Mouse (Mus musculus) neural tube, embryonic 11.5 days (tissue): ENCODE measurements around the gene Lrrc8d. TPM values are rescaled to one million over a fixed set of nuclear protein-coding genes. Genes with fewer than 3 reads are reported as not detected.

Experiments used
- ATAC-seq: fragments of 200-750 bp; cut with Nextera tagmentation; 2 replicates; pipeline ENCODE4 v1.8.0; 2017; ENCODE audit warnings: moderate number of reproducible peaks, mild to moderate bottlenecking, moderate TSS enrichment, moderate library complexity; ENCODE audit not compliant: insufficient read depth, low FRiP score, low TSS enrichment
- DNase-seq: peaks from one replicate; pipeline ENCODE4 v3.0.0-alpha.2; 2015; ENCODE audit warnings: low spot score
- H3K27ac ChIP-seq: fragments of 300-500 bp; sonication (generic); 2 replicates; pipeline ENCODE4 v1.5.1; 2014; ENCODE audit warnings: low read depth, mild to moderate bottlenecking, low read length
- H3K27me3 ChIP-seq: fragments of 300-500 bp; sonication (generic); 2 replicates; pipeline ENCODE4 v1.6.1; 2014; ENCODE audit warnings: mild to moderate bottlenecking, low read length, mixed read lengths; ENCODE audit not compliant: control insufficient read depth, insufficient read depth
- H3K36me3 ChIP-seq: fragments of 300-500 bp; sonication (generic); 2 replicates; pipeline ENCODE4 v1.6.1; 2014; ENCODE audit warnings: mild to moderate bottlenecking, low read length, moderate library complexity, mixed read lengths; ENCODE audit not compliant: control insufficient read depth, insufficient read depth
- H3K4me1 ChIP-seq: fragments of 300-500 bp; sonication (generic); 2 replicates; pipeline ENCODE4 v1.6.1; 2014; ENCODE audit warnings: low read length, mixed read lengths; ENCODE audit not compliant: control insufficient read depth, insufficient read depth
- H3K4me2 ChIP-seq: fragments of 300-500 bp; sonication (generic); 2 replicates; pipeline ENCODE4 v1.6.1; 2014; ENCODE audit warnings: low read depth, mild to moderate bottlenecking, moderate library complexity
- H3K4me3 ChIP-seq: fragments of 300-500 bp; sonication (generic); 2 replicates; pipeline ENCODE4 v1.5.1; 2014; ENCODE audit warnings: low read depth, low read length
- H3K9ac ChIP-seq: fragments of 300-500 bp; sonication (generic); 2 replicates; pipeline ENCODE4 v1.6.1; 2014; ENCODE audit warnings: mild to moderate bottlenecking, low read length
- H3K9me3 ChIP-seq: fragments of 300-500 bp; sonication (generic); 2 replicates; pipeline ENCODE4 v1.6.1; 2016; ENCODE audit warnings: low read length; ENCODE audit not compliant: control insufficient read depth
- WGBS: fragments of 180-500 bp; shearing (Covaris S2); extraction: QIAGEN DNeasy Blood & Tissue Kit; methylation state at CpG from one replicate; pipeline ENCODE4 v1.1.7; 2014; 5-methylcytosine and 5-hydroxymethylcytosine counted together
- polyA plus RNA-seq: library from polyadenylated mRNA; unstranded; fragments of >200 nt; fragmentation: Nextera tagmentation; extraction: Ambion mirVana; gene quantifications from 2 replicates; pipeline ENCODE4 v1.2.1, GENCODE M21; 2014

The Lrrc8d gene
- polyA plus RNA-seq, 1 experiment from 2014 or later, result 28.6 TPM

GRCm38 (mm10) chr5:105737145-105737544 lies 37.4 kb downstream of the Lrrc8d start:
- Histone ChIP-seq H3K9ac (no peak overlapping the region), H3K36me3 (no peaks in the 10 kb centered on the region; the same call in 1 of the 2 replicates), H3K4me2 (no peak overlapping the region), H3K4me1 (peaks cover 4% of the 10 kb centered on the region), H3K27ac (no peak overlapping the region), H3K9me3 (no peaks in the 10 kb centered on the region), H3K4me3 (no peak overlapping the region), H3K27me3 (no peaks in the 10 kb centered on the region)
- DNase-seq (no peak), ATAC-seq (no peak)
- 74% methylated on average over 6 of the region's 6 CpGs for WGBS

GRCm38 (mm10) chr5:105740437-105740836 lies 40.7 kb downstream of the Lrrc8d start:
- peak; percentile 88 for ATAC-seq
- H3K27ac ChIP-seq, result no peak overlapping the region
- no peaks in the 10 kb centered on the region; the same call in 1 of the 2 replicates for H3K36me3 ChIP-seq
- peak; percentile 42 for DNase-seq
- H3K9ac ChIP-seq, result no peak overlapping the region
- H3K4me1 ChIP-seq, result no peaks in the 10 kb centered on the region
- no peaks in the 10 kb centered on the region for H3K27me3 ChIP-seq
- no peak overlapping the region for H3K4me3 ChIP-seq
- H3K9me3 ChIP-seq, result no peaks in the 10 kb centered on the region
- 54% methylated on average over 7 of the region's 7 CpGs for WGBS
- H3K4me2 ChIP-seq, result no peak overlapping the region

GRCm38 (mm10) chr5:105742641-105743040 lies 42.9 kb downstream of the Lrrc8d start:
- Histone ChIP-seq H3K36me3 (no peaks in the 10 kb centered on the region; the same call in 1 of the 2 replicates), H3K4me3 (no peak overlapping the region), H3K27me3 (no peaks in the 10 kb centered on the region), H3K4me1 (no peaks in the 10 kb centered on the region), H3K4me2 (no peak overlapping the region), H3K27ac (no peak overlapping the region), H3K9me3 (no peaks in the 10 kb centered on the region), H3K9ac (no peak overlapping the region)
- DNase-seq (no peak), ATAC-seq (no peak)
- 76% methylated on average over 5 of the region's 5 CpGs for whole genome bisulfite sequencing

- WGBS, result 59% methylated on average over 11 of the region's 11 CpGs
- Histone ChIP-seq H3K4me2 (no peak overlapping the region), H3K9ac (no peak overlapping the region), H3K4me1 (no peaks in the 10 kb centered on the region), H3K36me3 (no peaks in the 10 kb centered on the region), H3K27ac (no peak overlapping the region), H3K27me3 (no peaks in the 10 kb centered on the region), H3K4me3 (no peak overlapping the region), H3K9me3 (no peaks in the 10 kb centered on the region)
- ATAC-seq (no peak), DNase-seq (no peak)
These were observed 45.6 kb downstream of the Lrrc8d start for GRCm38 (mm10) chr5:105745324-105745723.

- no peak for ATAC-seq
- Histone ChIP-seq H3K27me3 (no peaks in the 10 kb centered on the region), H3K27ac (no peak overlapping the region), H3K9me3 (no peaks in the 10 kb centered on the region), H3K36me3 (no peaks in the 10 kb centered on the region), H3K4me2 (no peak overlapping the region), H3K4me1 (no peaks in the 10 kb centered on the region), H3K4me3 (no peak overlapping the region), H3K9ac (no peak overlapping the region)
- DNase-seq, result no peak
- 90% methylated on average over 5 of the region's 5 CpGs for WGBS
These were observed 46.2 kb downstream of the Lrrc8d start for GRCm38 (mm10) chr5:105745927-105746454.

GRCm38 (mm10) chr5:105754803-105755202 lies 55.0 kb downstream of the Lrrc8d start:
- DNase-seq (no peak), ATAC-seq (no peak)
- Histone ChIP-seq H3K4me3 (no peak overlapping the region), H3K36me3 (no peaks in the 10 kb centered on the region), H3K9me3 (no peaks in the 10 kb centered on the region), H3K4me1 (no peaks in the 10 kb centered on the region), H3K27me3 (no peaks in the 10 kb centered on the region), H3K27ac (no peak overlapping the region), H3K9ac (no peak overlapping the region), H3K4me2 (no peak overlapping the region)
- whole genome bisulfite sequencing, result 53% methylated on average over 8 of the region's 8 CpGs

GRCm38 (mm10) chr5:105755491-105755890 lies 55.7 kb downstream of the Lrrc8d start:
- H3K27me3 ChIP-seq, result no peaks in the 10 kb centered on the region
- H3K9me3 ChIP-seq, result no peaks in the 10 kb centered on the region
- no peak overlapping the region for H3K9ac ChIP-seq
- ATAC-seq (no peak), DNase-seq (no peak)
- no peak overlapping the region for H3K4me2 ChIP-seq
- no peak overlapping the region for H3K4me3 ChIP-seq
- no peaks in the 10 kb centered on the region for H3K36me3 ChIP-seq
- no peaks in the 10 kb centered on the region for H3K4me1 ChIP-seq
- H3K27ac ChIP-seq, result no peak overlapping the region
- 75% methylated on average over 6 of the region's 6 CpGs for WGBS

GRCm38 (mm10) chr5:105757978-105758377 lies 58.2 kb downstream of the Lrrc8d start:
- H3K4me1 ChIP-seq, result peaks cover 9% of the 10 kb centered on the region
- no peaks in the 10 kb centered on the region for H3K36me3 ChIP-seq
- WGBS, result 91% methylated on average over 17 of the region's 17 CpGs
- H3K9me3 ChIP-seq, result no peaks in the 10 kb centered on the region
- no peak overlapping the region for H3K4me3 ChIP-seq
- ATAC-seq (no peak), DNase-seq (no peak)
- H3K4me2 ChIP-seq, result no peak overlapping the region
- H3K27me3 ChIP-seq, result no peaks in the 10 kb centered on the region
- no peak overlapping the region for H3K9ac ChIP-seq
- no peak overlapping the region for H3K27ac ChIP-seq

- no peak overlapping the region for H3K27ac ChIP-seq
These were observed 59.1 kb downstream of the Lrrc8d start for GRCm38 (mm10) chr5:105758866-105759265.

More at GRCm38 (mm10) chr5:105758866-105759265, 59.1 kb downstream of the Lrrc8d start:
- Histone ChIP-seq H3K27me3 (no peaks in the 10 kb centered on the region), H3K4me1 (peaks cover 9% of the 10 kb centered on the region), H3K9me3 (no peaks in the 10 kb centered on the region), H3K4me3 (no peak overlapping the region), H3K9ac (no peak overlapping the region), H3K4me2 (no peak overlapping the region), H3K36me3 (no peaks in the 10 kb centered on the region)
- WGBS, result 83% methylated on average over 9 of the region's 9 CpGs
- no peak for ATAC-seq
- DNase-seq, result no peak
